Mouse (Mus musculus): ENCODE results near the gene Slc25a1. TPM values are rescaled to one million over a fixed set of nuclear protein-coding genes. Genes with fewer than 3 reads are reported as not detected.

The Slc25a1 gene
- polyA plus RNA-seq, 1 experiment from 2014 or later: 94.0 TPM

DNA sequence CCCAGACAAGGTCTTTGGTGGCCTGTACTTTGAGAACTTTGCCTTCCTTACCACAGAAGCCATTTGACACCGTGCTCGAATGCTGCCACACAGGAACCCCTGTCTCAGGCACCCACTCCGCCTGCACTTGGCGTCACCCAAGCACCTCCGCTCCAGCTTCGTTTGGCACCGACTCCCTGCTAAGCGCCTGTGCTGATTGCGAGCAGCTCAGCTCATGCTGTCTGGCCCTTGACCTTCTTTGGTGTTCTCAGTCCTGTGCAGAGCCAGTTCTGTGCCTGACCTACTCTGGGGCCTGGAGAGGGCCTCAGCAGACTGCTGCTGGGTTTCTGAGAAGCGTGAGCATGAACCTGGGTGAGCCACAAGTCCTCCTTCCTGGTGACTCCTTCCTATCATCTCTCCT, 8.8 kb upstream of the Slc25a1 start:
- Histone ChIP-seq H3K36me3 (ENCODE audit: insufficient read depth, low read length) (no peaks in the 10 kb centered on the region), H3K27ac (ENCODE audit: low read length) (no peak overlapping the region), H3K4me2 (replicated peaks; ENCODE audit: low read depth, low read length) (no peak overlapping the region), H3K27me3 (replicated peaks; ENCODE audit: insufficient read depth, low read length) (no peaks in the 10 kb centered on the region), H3K4me1 (ENCODE audit: insufficient read depth, low read depth, low read length) (no peaks in the 10 kb centered on the region), H3K9ac (replicated peaks; ENCODE audit: low read depth) (no peak overlapping the region), H3K9me3 (ENCODE audit: low read length) (no peaks in the 10 kb centered on the region), H3K4me3 (ENCODE audit: low read depth, low read length) (no peak overlapping the region)
- TF ChIP-seq CTCF (IDR thresholded peaks at IDR 0.05) (no peak), EP300 (IDR thresholded peaks at IDR 0.05) (no peak)
- DNase-seq (ENCODE audit: low spot score) (no peak), ATAC-seq (no peak)
- 70% methylated on average over 10 of the region's 10 CpGs for WGBS

DNA sequence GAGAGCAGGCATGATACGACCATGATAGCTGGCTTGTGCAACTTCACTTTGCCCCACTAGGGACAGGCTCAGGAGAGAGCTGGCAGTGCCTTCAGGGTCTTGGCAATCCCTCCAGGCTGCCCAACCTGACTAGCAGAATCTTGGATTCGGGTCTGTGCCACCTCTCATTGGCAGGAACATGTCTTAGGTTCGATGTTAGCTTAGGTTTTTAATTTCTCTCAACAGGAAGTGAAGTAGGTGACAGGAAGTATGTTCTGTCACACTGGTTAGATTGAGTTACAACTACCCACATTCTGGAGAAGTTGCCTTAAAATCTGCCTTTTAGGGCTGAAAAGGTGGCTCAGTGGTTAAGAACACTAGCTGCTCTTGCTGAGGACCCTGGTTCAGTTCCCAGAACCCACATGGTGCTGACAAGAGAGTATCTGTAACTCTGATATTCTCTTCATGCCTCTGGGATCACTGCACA, 6.5 kb upstream of the Slc25a1 start:
- Histone ChIP-seq H3K27me3 (replicated peaks; ENCODE audit: insufficient read depth, low read length) (no peaks in the 10 kb centered on the region), H3K27ac (ENCODE audit: low read length) (no peak overlapping the region), H3K4me1 (ENCODE audit: insufficient read depth, low read depth, low read length) (no peaks in the 10 kb centered on the region), H3K36me3 (ENCODE audit: insufficient read depth, low read length) (no peaks in the 10 kb centered on the region), H3K4me2 (replicated peaks; ENCODE audit: low read depth, low read length) (no peak overlapping the region), H3K4me3 (ENCODE audit: low read depth, low read length) (no peak overlapping the region), H3K9me3 (ENCODE audit: low read length) (no peaks in the 10 kb centered on the region), H3K9ac (replicated peaks; ENCODE audit: low read depth) (no peak overlapping the region)
- no peak for DNase-seq (ENCODE audit: low spot score)
- ATAC-seq: no peak
- WGBS: 39% methylated on average over 3 of the region's 3 CpGs
- TF ChIP-seq CTCF (IDR thresholded peaks at IDR 0.05): peak; percentile 23; the same call in 1 of the 2 replicates
- TF ChIP-seq EP300 (IDR thresholded peaks at IDR 0.05): no peak

DNA sequence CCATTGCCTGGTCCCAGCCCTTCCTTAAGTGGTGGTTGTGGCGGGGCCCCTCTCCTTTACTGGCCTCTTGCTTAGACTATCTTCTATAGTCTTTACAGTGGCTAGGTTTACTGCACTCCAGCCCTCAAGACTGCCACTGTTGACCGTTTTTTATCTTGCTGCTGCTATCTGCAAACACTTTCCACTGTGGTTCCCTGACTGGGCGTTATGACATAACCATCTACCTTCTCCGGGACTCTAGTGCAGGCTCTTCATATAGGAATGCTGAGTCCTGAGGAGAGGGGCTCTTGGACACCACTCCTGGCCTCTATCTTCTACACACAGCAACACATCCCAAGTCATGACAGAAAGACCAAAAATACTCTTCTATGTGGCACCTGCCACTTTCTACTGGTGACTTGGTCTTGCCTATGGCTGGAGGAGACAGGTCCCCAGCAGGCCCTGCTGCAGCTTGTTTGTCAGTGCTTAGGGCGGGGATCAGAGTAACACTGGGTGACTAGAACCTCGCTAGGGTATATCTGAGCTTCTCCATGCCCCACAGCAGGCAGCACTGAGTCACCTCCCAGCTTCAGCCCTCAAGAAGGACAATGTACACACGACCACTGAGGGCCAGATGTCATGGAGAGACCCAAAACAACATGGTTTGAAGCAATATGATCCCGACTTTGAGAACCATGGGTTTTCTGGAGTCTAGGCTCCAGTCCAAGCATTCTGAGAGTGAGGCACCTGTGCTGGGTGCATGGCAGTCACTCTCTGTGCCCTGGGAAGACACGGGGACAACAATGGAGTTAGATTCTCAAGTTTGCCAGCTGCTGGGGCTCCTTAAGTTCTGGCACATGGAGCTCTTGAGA, 5.8 kb upstream of the Slc25a1 start:
- no peak overlapping the region for H3K27ac ChIP-seq (ENCODE audit: low read length)
- WGBS: 50% methylated on average over 9 of the region's 9 CpGs
- no peak for ATAC-seq

DNA sequence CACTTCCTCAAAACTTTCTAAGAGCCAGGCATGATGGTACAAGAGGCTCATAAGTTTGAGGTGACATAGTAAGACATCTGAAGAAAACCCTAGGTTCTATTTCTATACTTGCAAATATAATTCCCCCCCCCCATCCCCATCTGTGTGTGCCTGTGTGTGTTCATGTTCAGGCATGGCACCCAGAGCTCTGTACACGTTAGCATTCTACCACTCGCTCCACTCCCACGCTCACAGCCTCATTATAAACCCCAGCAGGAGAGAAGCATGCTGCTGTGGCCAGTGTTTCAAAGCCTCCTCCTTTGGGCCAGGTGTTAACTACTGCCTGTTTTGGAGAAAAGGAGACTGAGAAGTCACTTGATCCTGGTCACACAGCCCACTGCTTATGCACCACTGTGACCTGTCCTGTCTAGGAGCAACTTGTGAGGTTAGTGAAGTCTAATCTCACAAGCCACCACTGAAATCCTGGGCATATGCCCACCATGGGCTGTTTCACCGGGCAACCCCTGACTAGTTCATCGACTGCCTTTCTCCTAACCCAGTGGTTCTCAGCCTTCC, 4.0 kb upstream of the Slc25a1 start:
- no peaks in the 10 kb centered on the region for H3K4me1 ChIP-seq (ENCODE audit: insufficient read depth, low read depth, low read length)
- no peak for DNase-seq (ENCODE audit: low spot score)
- 78% methylated on average over 5 of the region's 5 CpGs for WGBS

More for the DNA sequence above, 5.8 kb upstream of the Slc25a1 start:
- TF ChIP-seq EP300 (IDR thresholded peaks at IDR 0.05) (no peak), CTCF (IDR thresholded peaks at IDR 0.05) (no peak)
- Histone ChIP-seq H3K9me3 (ENCODE audit: low read length) (no peaks in the 10 kb centered on the region), H3K4me2 (replicated peaks; ENCODE audit: low read depth, low read length) (no peak overlapping the region), H3K27me3 (replicated peaks; ENCODE audit: insufficient read depth, low read length) (no peaks in the 10 kb centered on the region), H3K4me3 (ENCODE audit: low read depth, low read length) (no peak overlapping the region), H3K4me1 (ENCODE audit: insufficient read depth, low read depth, low read length) (no peaks in the 10 kb centered on the region), H3K36me3 (ENCODE audit: insufficient read depth, low read length) (no peaks in the 10 kb centered on the region), H3K9ac (replicated peaks; ENCODE audit: low read depth) (no peak overlapping the region)
- no peak for DNase-seq (ENCODE audit: low spot score)

DNA sequence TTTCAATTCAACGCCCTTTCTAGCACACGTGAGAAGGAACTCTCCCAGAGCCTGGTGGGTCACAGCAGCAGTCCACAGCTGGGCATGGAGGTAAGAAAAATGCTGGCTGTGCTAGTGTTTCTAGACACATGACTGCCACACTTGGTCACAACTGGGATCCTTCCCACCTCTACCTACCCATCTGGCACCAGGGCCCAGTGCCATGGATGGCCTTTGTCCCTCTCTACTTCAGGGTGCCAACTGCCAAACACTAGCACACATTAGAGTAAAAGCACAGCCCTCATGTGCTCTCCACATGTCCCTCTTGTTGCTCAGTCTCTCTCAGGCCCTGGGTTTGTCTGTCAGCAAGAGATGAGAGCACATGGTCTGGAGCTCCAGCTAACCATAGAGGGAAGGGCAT, 1.6 kb upstream of the Slc25a1 start:
- Histone ChIP-seq H3K4me1 (ENCODE audit: insufficient read depth, low read depth, low read length) (no peaks in the 10 kb centered on the region), H3K9ac (replicated peaks; ENCODE audit: low read depth) (no peak overlapping the region), H3K27ac (ENCODE audit: low read length) (no peak overlapping the region), H3K9me3 (ENCODE audit: low read length) (no peaks in the 10 kb centered on the region), H3K27me3 (replicated peaks; ENCODE audit: insufficient read depth, low read length) (no peaks in the 10 kb centered on the region), H3K4me3 (ENCODE audit: low read depth, low read length) (no peak overlapping the region), H3K4me2 (replicated peaks; ENCODE audit: low read depth, low read length) (no peak overlapping the region), H3K36me3 (ENCODE audit: insufficient read depth, low read length) (no peaks in the 10 kb centered on the region)
- DNase-seq (ENCODE audit: low spot score) (no peak), ATAC-seq (no peak)
- 82% methylated on average over 2 of the region's 2 CpGs for WGBS
- TF ChIP-seq EP300 (IDR thresholded peaks at IDR 0.05): no peak
- no peak for TF ChIP-seq CTCF (IDR thresholded peaks at IDR 0.05)

More for the DNA sequence above, 4.0 kb upstream of the Slc25a1 start:
- Histone ChIP-seq H3K4me2 (replicated peaks; ENCODE audit: low read depth, low read length) (no peak overlapping the region), H3K9me3 (ENCODE audit: low read length) (no peaks in the 10 kb centered on the region), H3K4me3 (ENCODE audit: low read depth, low read length) (no peak overlapping the region), H3K27ac (ENCODE audit: low read length) (no peak overlapping the region), H3K27me3 (replicated peaks; ENCODE audit: insufficient read depth, low read length) (no peaks in the 10 kb centered on the region), H3K36me3 (ENCODE audit: insufficient read depth, low read length) (no peaks in the 10 kb centered on the region), H3K9ac (replicated peaks; ENCODE audit: low read depth) (no peak overlapping the region)
- no peak for ATAC-seq
- TF ChIP-seq EP300 (IDR thresholded peaks at IDR 0.05): no peak
- TF ChIP-seq CTCF (IDR thresholded peaks at IDR 0.05): no peak

DNA sequence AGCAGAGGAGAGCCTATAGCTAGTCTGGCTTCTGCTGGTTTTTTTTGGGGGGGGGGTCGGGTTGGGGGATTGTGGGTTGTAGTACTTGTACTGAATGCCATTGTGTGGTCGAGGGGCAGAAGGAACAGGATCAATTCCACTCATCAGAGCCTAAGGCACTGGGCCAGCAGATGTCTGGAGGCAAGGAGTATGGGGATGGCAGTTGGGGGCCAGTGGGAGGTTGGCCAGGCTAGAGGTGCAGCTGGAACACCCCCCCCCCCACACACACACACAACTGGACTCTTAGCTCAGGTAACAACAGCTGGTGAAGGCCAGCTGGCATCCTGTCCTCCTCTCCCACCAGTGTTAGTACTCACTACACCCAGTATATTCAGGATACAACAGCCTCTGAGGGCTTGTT, 1.2 kb upstream of the Slc25a1 start:
- DNase-seq (ENCODE audit: low spot score) (no peak), ATAC-seq (no peak)
- Histone ChIP-seq H3K27ac (ENCODE audit: low read length) (peak overlapping the region; percentile 89), H3K4me2 (replicated peaks; ENCODE audit: low read depth, low read length) (no peak overlapping the region), H3K4me3 (ENCODE audit: low read depth, low read length) (no peak overlapping the region), H3K4me1 (ENCODE audit: insufficient read depth, low read depth, low read length) (no peaks in the 10 kb centered on the region), H3K9ac (replicated peaks; ENCODE audit: low read depth) (no peak overlapping the region), H3K27me3 (replicated peaks; ENCODE audit: insufficient read depth, low read length) (no peaks in the 10 kb centered on the region), H3K9me3 (ENCODE audit: low read length) (no peaks in the 10 kb centered on the region), H3K36me3 (ENCODE audit: insufficient read depth, low read length) (no peaks in the 10 kb centered on the region)
- WGBS: 23% methylated on average over 2 of the region's 2 CpGs
- TF ChIP-seq EP300 (IDR thresholded peaks at IDR 0.05) (no peak), CTCF (IDR thresholded peaks at IDR 0.05) (no peak)
